Mouse (Mus musculus): Measurements from ENCODE around the gene Il17f.

DNA sequence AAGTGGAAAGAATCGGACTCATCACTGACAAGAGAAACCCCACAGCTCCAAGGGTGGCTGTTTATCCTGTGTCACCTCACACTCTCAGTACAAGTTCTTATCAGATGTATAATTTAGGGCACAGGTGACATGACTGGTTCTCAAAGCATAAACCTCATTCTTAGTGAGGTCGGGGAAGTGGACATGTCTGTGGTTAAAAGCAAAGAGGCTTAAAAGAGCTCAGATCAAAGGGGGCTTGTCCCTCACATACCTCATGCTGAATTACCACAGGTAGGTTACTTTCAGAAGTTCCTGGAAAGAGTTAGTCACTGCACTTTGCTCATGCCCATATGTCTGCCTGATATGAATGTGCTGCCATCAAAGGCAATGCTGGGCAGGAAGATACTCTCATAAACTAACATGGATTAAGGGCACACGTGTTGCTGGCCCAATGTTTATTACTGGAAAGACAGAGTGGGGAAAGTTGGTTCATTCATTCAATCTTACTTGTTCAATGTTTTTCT, 49.9 kb downstream of the Il17f start:
- TF ChIP-seq POLR2A (IDR thresholded peaks at IDR 0.05; ENCODE audit: insufficient read depth, low read length): no peak
- no peak for TF ChIP-seq CTCF (IDR thresholded peaks at IDR 0.05; ENCODE audit: low read depth, low read length)
- no peak for TF ChIP-seq EP300 (IDR thresholded peaks at IDR 0.05; ENCODE audit: insufficient read depth, low read depth, low read length)
